Mouse (Mus musculus) kidney, postnatal 0 days (tissue): ENCODE measurements at regions not wholly inside any gene's neighbourhood (a gene's known extent, or its start where the extent isn't known, plus 50 kb on each side); places are given as distances from the start of the nearest gene placed in this dataset.

Experiments used
- ATAC-seq: fragments of 200-750 bp; cut with Nextera tagmentation; replicated peaks from 2 replicates; pipeline ENCODE4 v1.8.0; 2017; ENCODE audit warnings: low read depth, moderate number of reproducible peaks, moderate TSS enrichment, moderate library complexity; ENCODE audit not compliant: low FRiP score
- DNase-seq: peaks from one replicate; pipeline ENCODE4 v3.0.0-alpha.2; 2016; ENCODE audit warnings: low spot score
- H3K27ac ChIP-seq: fragments of 300-500 bp; sonication (generic); 2 replicates; pipeline ENCODE4 v1.5.1; 2014; ENCODE audit warnings: mild to moderate bottlenecking
- H3K27me3 ChIP-seq: fragments of 300-500 bp; sonication (generic); 2 replicates; pipeline ENCODE4 v1.6.1; 2014; ENCODE audit warnings: low read length, mixed read lengths; ENCODE audit not compliant: insufficient read depth
- H3K36me3 ChIP-seq: fragments of 300-500 bp; sonication (generic); 2 replicates; pipeline ENCODE4 v1.6.1; 2014; ENCODE audit warnings: low read length, mixed read lengths; ENCODE audit not compliant: insufficient read depth
- H3K4me1 ChIP-seq: fragments of 300-500 bp; sonication (generic); replicated peaks from 2 replicates; pipeline ENCODE4 v1.6.1; 2014; ENCODE audit warnings: antibody characterized with exemption, low read length, mixed read lengths; ENCODE audit not compliant: insufficient read depth
- H3K4me2 ChIP-seq: fragments of 300-500 bp; sonication (generic); 2 replicates; pipeline ENCODE4 v1.6.1; 2014; ENCODE audit warnings: mild to moderate bottlenecking, low read length, moderate library complexity, mixed read lengths
- H3K4me3 ChIP-seq: fragments of 300-500 bp; sonication (generic); replicated peaks from 2 replicates; pipeline ENCODE4 v1.5.1; 2014; ENCODE audit warnings: low read depth, low read length
- H3K9ac ChIP-seq: fragments of 300-500 bp; sonication (generic); 2 replicates; pipeline ENCODE4 v1.6.1; 2014; ENCODE audit warnings: low read depth, low read length
- H3K9me3 ChIP-seq: fragments of 300-500 bp; sonication (generic); replicated peaks from 2 replicates; pipeline ENCODE4 v1.6.1; 2016; ENCODE audit warnings: low read length, inconsistent platforms, mixed read lengths
- CTCF ChIP-seq: IDR thresholded peaks from 2 replicates; pipeline ENCODE4 v1.5.1; 2016; ENCODE audit warnings: antibody characterized with exemption, low read depth, mild to moderate bottlenecking, moderate library complexity
- WGBS: fragments of 180-500 bp; shearing (Covaris S2); extraction: QIAGEN DNeasy Blood & Tissue Kit; methylation state at CpG from one replicate; pipeline ENCODE4 v1.1.7; 2014; 5-methylcytosine and 5-hydroxymethylcytosine counted together

- Histone ChIP-seq H3K4me1 (peaks cover 7% of the 10 kb centered on the region; the same call in 1 of the 2 replicates), H3K9ac (no peak overlapping the region), H3K27ac (no peak overlapping the region), H3K4me3 (no peak overlapping the region), H3K27me3 (no peaks in the 10 kb centered on the region), H3K36me3 (no peaks in the 10 kb centered on the region), H3K9me3 (no peaks in the 10 kb centered on the region), H3K4me2 (no peak overlapping the region)
- DNase-seq = no peak
- WGBS = 24% methylated on average over 6 of the region's 6 CpGs
- no peak for ATAC-seq
- TF ChIP-seq CTCF = no peak
Observed at GRCm38 (mm10) chr1:92699697-92700096, 51.1 kb upstream of the Otos start.

GRCm38 (mm10) chr1:92699048-92699447, 50.4 kb upstream of the Otos start:
- H3K27me3 ChIP-seq = no peaks in the 10 kb centered on the region
- peaks cover 7% of the 10 kb centered on the region; the same call in 1 of the 2 replicates for H3K4me1 ChIP-seq
- no peaks in the 10 kb centered on the region for H3K9me3 ChIP-seq
- H3K4me3 ChIP-seq = no peak overlapping the region
- TF ChIP-seq CTCF = no peak
- 0 out of 2 replicates have a peak overlapping the region, but pooled peaks have one; percentile 5 for H3K4me2 ChIP-seq
- no peaks in the 10 kb centered on the region for H3K36me3 ChIP-seq
- DNase-seq (peak; percentile 62), ATAC-seq (peak; percentile 70)
- 4% methylated on average over 9 of the region's 9 CpGs for WGBS
- 0 out of 2 replicates have a peak overlapping the region, but pooled peaks have one; percentile 40 for H3K9ac ChIP-seq
- H3K27ac ChIP-seq = no peak overlapping the region

- DNase-seq (no peak), ATAC-seq (no peak)
- Histone ChIP-seq H3K9me3 (no peaks in the 10 kb centered on the region), H3K27me3 (no peaks in the 10 kb centered on the region), H3K27ac (no peak overlapping the region), H3K4me2 (no peak overlapping the region), H3K4me1 (peaks cover 7% of the 10 kb centered on the region; the same call in 1 of the 2 replicates), H3K9ac (0 out of 2 replicates have a peak overlapping the region, but pooled peaks have one; percentile 40), H3K4me3 (no peak overlapping the region), H3K36me3 (no peaks in the 10 kb centered on the region)
- WGBS = 83% methylated on average over 3 of the region's 3 CpGs
- no peak for TF ChIP-seq CTCF
Observed at GRCm38 (mm10) chr1:92698541-92698940, 49.9 kb upstream of the Otos start.
